Mouse (Mus musculus) liver, postnatal 0 days (tissue): Measurements from ENCODE around the gene Arpp21.

Source experiments
- CTCF ChIP-seq: sonication (generic); IDR thresholded peaks from 2 replicates; pipeline ENCODE4 v1.5.1; 2016; ENCODE audit warnings: antibody characterized with exemption, low read depth
- EP300 ChIP-seq: IDR thresholded peaks from 2 replicates; pipeline ENCODE4 v1.6.1; 2016; ENCODE audit warnings: antibody characterized with exemption, low read depth, mild to moderate bottlenecking

GRCm38 (mm10) chr9:112023562-112024015 lies 212.1 kb downstream of the Arpp21 start:
- TF ChIP-seq CTCF, result no peak
- TF ChIP-seq EP300, result no peak
